Mouse (Mus musculus): Measurements from ENCODE around the gene Stkld1.

DNA sequence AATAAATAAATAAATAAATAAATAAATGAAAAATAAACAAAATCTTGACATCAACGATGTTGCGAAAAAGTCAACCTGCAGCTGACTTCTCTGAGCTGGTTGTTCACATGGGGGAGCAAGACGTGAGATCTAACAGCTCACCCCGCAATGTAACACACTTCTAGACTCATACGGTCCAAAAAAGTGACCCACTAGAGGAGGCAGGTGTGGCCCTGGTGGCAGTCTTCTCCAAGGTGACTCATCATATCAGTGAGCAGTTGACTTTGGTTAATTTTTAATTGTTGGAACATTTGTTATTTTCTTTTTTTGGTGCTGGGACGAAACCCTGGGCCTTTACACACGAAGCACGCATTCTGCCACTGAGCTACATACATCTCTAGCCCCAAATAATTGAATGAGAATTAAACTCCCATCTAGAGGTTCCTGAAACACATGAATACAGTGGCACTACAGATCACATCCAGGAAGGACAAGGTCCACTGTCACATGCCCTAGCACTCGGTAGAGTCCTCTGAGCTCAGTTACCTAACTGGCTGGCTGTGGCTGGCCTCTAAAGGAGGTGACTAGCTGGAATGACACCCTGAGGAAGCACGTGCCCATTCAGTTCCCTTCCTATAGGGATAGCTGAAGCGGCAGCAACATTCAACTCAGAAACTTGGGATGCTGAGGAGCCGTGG, 23.1 kb downstream of the Stkld1 start:
- TF ChIP-seq POLR2A (IDR thresholded peaks at IDR 0.05; ENCODE audit: control insufficient read depth, low read depth, low read length) (no peak), CTCF (IDR thresholded peaks at IDR 0.05; ENCODE audit: control insufficient read depth, insufficient read depth, insufficient replicate concordance, low read depth, low read length) (no peak)

Data from testis, adult 2 months (tissue).